Mouse (Mus musculus) liver, postnatal 0 days (tissue): ENCODE measurements at regions not wholly inside any gene's neighbourhood (a gene's known extent, or its start where the extent isn't known, plus 50 kb on each side); places are given as distances from the start of the nearest gene placed in this dataset.

Source experiments
- CTCF ChIP-seq: sonication (generic); IDR thresholded peaks from 2 replicates; pipeline ENCODE4 v1.5.1; 2016; ENCODE audit warnings: antibody characterized with exemption, low read depth
- EP300 ChIP-seq: IDR thresholded peaks from 2 replicates; pipeline ENCODE4 v1.6.1; 2016; ENCODE audit warnings: antibody characterized with exemption, low read depth, mild to moderate bottlenecking

- TF ChIP-seq CTCF (no peak), EP300 (no peak)
These were observed 294.1 kb upstream of the Rsrc1 start for GRCm38 (mm10) chr3:66687126-66687525.
